In the genomic region with DNA sequence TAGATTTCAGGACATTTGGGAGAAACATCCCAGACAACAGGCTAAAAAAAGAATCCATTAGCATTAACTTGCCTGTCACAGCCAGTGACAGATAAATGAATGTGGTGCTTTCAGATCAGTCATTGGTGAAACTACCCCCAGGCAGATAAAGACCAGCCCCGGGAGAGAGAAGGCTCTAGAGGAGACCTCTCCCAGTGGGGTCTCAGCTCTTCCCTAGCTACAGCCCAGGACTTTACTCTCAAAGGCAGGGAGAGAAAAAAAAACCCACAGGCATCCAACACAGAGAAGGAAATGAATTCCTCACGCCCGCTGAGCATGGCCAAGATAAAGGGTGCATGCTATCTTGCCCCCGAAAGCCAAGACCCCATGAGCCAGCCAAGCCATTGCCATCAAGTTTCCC, we compare ENCODE assay signal across 11 mouse cellular contexts. TPM values are rescaled to one million over a fixed set of nuclear protein-coding genes. Genes with fewer than 3 reads are reported as not detected.
DNase-seq lines count a peak whose midpoint lies in the region; ATAC-seq lines count a peak whose summit lies in the region.
"Had no signal": no experiment of that assay in that cellular context is flagged by ENCODE, and none has a peak within 500 bp of the region (broad histone marks: within the 10 kb centered on the region; RNA-seq: fewer than 3 reads in every experiment).

No protein-coding gene starts in this region.

- H3K4me3 ChIP-seq in kidney, embryonic 15.5 days (replicated peaks): no peak overlapping the region
- peak overlapping the region; percentile 26; the same call in 1 of the 2 replicates for H3K4me3 ChIP-seq in forebrain, embryonic 10.5 days
- no peak overlapping the region for H3K4me3 ChIP-seq in hindbrain, embryonic 16.5 days (ENCODE audit: low read length)
- H3K4me3 ChIP-seq in neural tube, embryonic 13.5 days: no peak overlapping the region

- ATAC-seq in kidney, embryonic 15.5 days (replicated peaks; ENCODE audit: low FRiP score): no peak
- no peak for ATAC-seq in hindbrain, embryonic 16.5 days
- ATAC-seq in neural tube, embryonic 13.5 days (ENCODE audit: low read depth): peak; percentile 57; the same call in 1 of the 2 replicates

- no peaks in the 10 kb centered on the region for H3K27me3 ChIP-seq in kidney, embryonic 15.5 days
- no peaks in the 10 kb centered on the region for H3K27me3 ChIP-seq in forebrain, embryonic 10.5 days (ENCODE audit: poor library complexity, severe bottlenecking)
- H3K27me3 ChIP-seq in hindbrain, embryonic 16.5 days (replicated peaks; ENCODE audit: control insufficient read depth, insufficient read depth, low read length): no peaks in the 10 kb centered on the region
- no peaks in the 10 kb centered on the region for H3K27me3 ChIP-seq in neural tube, embryonic 13.5 days

- peaks cover 71% of the 10 kb centered on the region for H3K4me1 ChIP-seq in kidney, embryonic 15.5 days
- H3K4me1 ChIP-seq in forebrain, embryonic 10.5 days: peaks cover 84% of the 10 kb centered on the region
- peaks cover 29% of the 10 kb centered on the region for H3K4me1 ChIP-seq in hindbrain, embryonic 16.5 days (ENCODE audit: control insufficient read depth, insufficient read depth, low read depth, low read length)
- H3K4me1 ChIP-seq in neural tube, embryonic 13.5 days (replicated peaks): peaks cover 88% of the 10 kb centered on the region

- H3K9ac ChIP-seq in kidney, embryonic 15.5 days: no peak overlapping the region
- no peak overlapping the region for H3K9ac ChIP-seq in hindbrain, embryonic 16.5 days (ENCODE audit: low read depth, low read length)
- H3K9ac ChIP-seq in neural tube, embryonic 13.5 days: no peak overlapping the region

- no peak for DNase-seq in kidney, adult 9 months
- DNase-seq in forebrain, embryonic 10.5 days (ENCODE audit: extremely low spot score, low spot score): no peak
- DNase-seq in left cerebral cortex, adult 8-10 months (ENCODE audit: low spot score in 2 of 2): no peak
- no peak for DNase-seq in urinary bladder, adult 2 months (ENCODE audit: low spot score)
- no peak for DNase-seq in thymus, postnatal 36 days
- DNase-seq: cerebellum, adult 9-10 months; layer of hippocampus, adult 9-11 months had no signal

- no peaks in the 10 kb centered on the region for H3K9me3 ChIP-seq in kidney, embryonic 15.5 days (replicated peaks)
- no peaks in the 10 kb centered on the region for H3K9me3 ChIP-seq in forebrain, embryonic 10.5 days
- H3K9me3 ChIP-seq in hindbrain, embryonic 16.5 days (ENCODE audit: control insufficient read depth, low read length): no peaks in the 10 kb centered on the region
- no peaks in the 10 kb centered on the region for H3K9me3 ChIP-seq in neural tube, embryonic 13.5 days

- 30% methylated on average over 4 of the region's 4 CpGs for WGBS in kidney, embryonic 15.5 days
- 21% methylated on average over 4 of the region's 4 CpGs for WGBS in forebrain, embryonic 10.5 days
- 25% methylated on average over 4 of the region's 4 CpGs for WGBS in hindbrain, embryonic 16.5 days
- 11% methylated on average over 4 of the region's 4 CpGs for WGBS in neural tube, embryonic 13.5 days

- 0 out of 2 replicates have a peak overlapping the region, but pooled peaks have one; percentile 6 for H3K4me2 ChIP-seq in kidney, embryonic 15.5 days
- H3K4me2 ChIP-seq in hindbrain, embryonic 16.5 days (ENCODE audit: low read length): no peak overlapping the region; the same call in 1 of the 2 replicates
- H3K4me2 ChIP-seq in neural tube, embryonic 13.5 days: peak overlapping the region; percentile 27; the same call in 1 of the 2 replicates

- H3K36me3 ChIP-seq in kidney, embryonic 15.5 days: peaks cover 63% of the 10 kb centered on the region
- peaks cover 89% of the 10 kb centered on the region for H3K36me3 ChIP-seq in forebrain, embryonic 10.5 days (replicated peaks)
- H3K36me3 ChIP-seq in hindbrain, embryonic 16.5 days (ENCODE audit: control insufficient read depth, insufficient read depth, low read length): peaks cover 8% of the 10 kb centered on the region; the same call in 1 of the 2 replicates
- peaks cover 47% of the 10 kb centered on the region for H3K36me3 ChIP-seq in neural tube, embryonic 13.5 days

- H3K27ac ChIP-seq in kidney, embryonic 15.5 days: peak overlapping the region; percentile 34
- H3K27ac ChIP-seq in forebrain, embryonic 10.5 days: peak overlapping the region; percentile 80
- peak overlapping the region; percentile 10; the same call in 1 of the 2 replicates for H3K27ac ChIP-seq in hindbrain, embryonic 16.5 days (ENCODE audit: low read depth, low read length)
- peak overlapping the region; percentile 71 for H3K27ac ChIP-seq in neural tube, embryonic 13.5 days (replicated peaks)
- H3K27ac ChIP-seq: macrophage had no signal

RNA-seq across cellular contexts. Expression of gene Msi2, which starts 15.1 kb away (rescaled TPM):
- 29.1 and 29.3 TPM in 2 replicates for polyA plus RNA-seq in kidney, embryonic 15.5 days (2015; fragmentation: Nextera tagmentation; extraction: Ambion mirVana)
- polyA plus RNA-seq in forebrain, embryonic 10.5 days (2016; fragmentation: Nextera tagmentation; extraction: Ambion mirVana): 19.2 and 20.4 TPM in 2 replicates
- polyA plus RNA-seq in hindbrain, embryonic 16.5 days (2015; fragmentation: Nextera tagmentation; extraction: Ambion mirVana): 28.8 and 31.0 TPM in 2 replicates
- 20.9 and 21.7 TPM in 2 replicates for polyA plus RNA-seq in neural tube, embryonic 13.5 days (2015; fragmentation: Nextera tagmentation; extraction: Ambion mirVana)
- 100 to 1,000 TPM; 129 to 155 (median 139) TPM for total RNA-seq in left cerebral cortex, adult 8-10 months (2022)
- polyA plus RNA-seq in urinary bladder, adult 2 months (2012; rRNA removed): 44.7 and 47.1 TPM in 2 replicates

Comparison
In these comparisons a context has a peak if more than half of its experiments do, and no peak if none do; other contexts are left out.
1. H3K27ac ChIP-seq: peak in every context shown above with its lines; median percentile 80 in forebrain, embryonic 10.5 days; 71 in neural tube, embryonic 13.5 days; 34 in kidney, embryonic 15.5 days; 10 in hindbrain, embryonic 16.5 days.